Mouse (Mus musculus): ENCODE results near the gene Ces4a.
"Not testable (repeated sequence)": the region's sequence is repeated elsewhere in the genome, so short reads cannot be mapped to it uniquely, and the experiment has no call there.

Gene Ces4a

DNA sequence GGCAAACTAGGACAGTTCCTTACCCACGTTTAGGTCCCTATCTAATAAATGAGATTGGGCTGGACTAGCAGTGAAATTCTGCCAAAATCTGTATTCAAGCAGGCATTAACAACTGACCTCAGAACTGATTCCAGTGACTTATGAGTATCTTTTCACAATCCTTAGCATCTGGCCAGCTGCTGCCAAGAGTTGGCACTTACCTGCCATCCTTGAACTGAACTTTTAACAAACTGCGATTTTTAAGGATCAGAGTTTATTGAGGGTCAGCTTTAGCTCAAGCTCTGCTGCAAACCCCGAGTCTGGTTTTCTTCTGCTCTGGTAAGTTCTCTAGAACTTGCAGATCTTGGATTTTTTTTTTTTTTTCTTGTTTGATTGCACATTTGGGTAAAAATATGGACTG, 38.0 kb downstream of the Ces4a start:
- DNase-seq (ENCODE audit: extremely low spot score, low read depth, low spot score) = no peak

DNA sequence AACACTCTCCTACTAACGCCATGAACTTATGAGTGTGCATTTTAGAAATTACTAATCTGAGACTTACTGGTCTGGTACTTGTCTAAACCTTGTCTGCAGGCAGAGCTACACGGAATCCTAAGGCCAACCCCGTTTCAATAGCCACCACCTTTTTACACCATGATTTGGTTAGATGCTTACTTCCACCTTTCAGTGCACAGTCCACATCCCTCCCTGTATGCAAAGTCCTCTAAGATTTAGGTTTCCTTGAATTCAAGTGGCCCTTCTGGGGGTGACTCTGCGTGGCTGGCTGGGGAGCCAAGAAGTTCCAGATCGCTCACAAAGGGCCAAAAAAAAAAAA, 38.4 kb downstream of the Ces4a start:
- DNase-seq (ENCODE audit: extremely low spot score, low read depth, low spot score) = no peak

DNA sequence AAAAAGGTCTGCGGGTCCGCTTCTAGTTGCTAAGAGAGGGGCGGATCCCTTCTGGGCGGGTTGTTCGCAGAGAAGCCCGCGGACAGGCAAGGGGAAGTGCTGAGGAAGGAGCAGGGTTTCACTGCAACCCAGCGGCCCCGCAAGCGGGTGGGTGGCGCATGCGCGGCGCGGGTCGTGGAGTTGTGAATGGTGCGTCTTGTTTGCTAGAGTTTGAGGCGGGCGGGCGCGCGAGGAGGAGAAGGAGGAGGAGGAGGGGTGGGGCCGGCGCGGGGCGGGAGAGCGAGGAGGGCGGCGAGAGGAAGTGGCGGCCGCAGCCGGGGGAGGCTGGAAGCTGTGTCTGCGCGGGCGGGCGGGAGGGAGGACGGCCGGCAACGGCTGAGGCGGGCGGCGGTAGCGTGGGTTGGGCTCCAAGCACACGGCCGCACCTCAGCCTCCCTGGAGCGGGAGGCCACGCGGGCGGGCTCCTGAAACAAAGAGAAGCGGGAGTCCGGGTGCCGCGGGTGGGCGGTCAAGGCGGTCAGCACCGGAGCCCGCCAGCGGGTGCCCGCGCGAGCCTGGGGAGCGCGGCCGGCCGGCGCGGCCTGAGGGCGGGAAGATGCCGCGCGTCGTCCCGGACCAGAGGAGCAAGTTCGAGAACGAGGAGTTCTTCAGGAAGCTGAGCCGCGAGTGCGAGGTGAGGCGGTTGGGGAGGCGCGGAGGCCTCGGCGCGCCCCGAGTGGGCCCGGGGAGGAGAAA, 38.9 kb downstream of the Ces4a start, which contains the start of gene Cbfb:
TSS of gene Cbfb (plus strand) at position 294 of the 735 bp plus-strand sequence.
- peak; percentile 75 for DNase-seq (ENCODE audit: extremely low spot score, low read depth, low spot score)

DNA sequence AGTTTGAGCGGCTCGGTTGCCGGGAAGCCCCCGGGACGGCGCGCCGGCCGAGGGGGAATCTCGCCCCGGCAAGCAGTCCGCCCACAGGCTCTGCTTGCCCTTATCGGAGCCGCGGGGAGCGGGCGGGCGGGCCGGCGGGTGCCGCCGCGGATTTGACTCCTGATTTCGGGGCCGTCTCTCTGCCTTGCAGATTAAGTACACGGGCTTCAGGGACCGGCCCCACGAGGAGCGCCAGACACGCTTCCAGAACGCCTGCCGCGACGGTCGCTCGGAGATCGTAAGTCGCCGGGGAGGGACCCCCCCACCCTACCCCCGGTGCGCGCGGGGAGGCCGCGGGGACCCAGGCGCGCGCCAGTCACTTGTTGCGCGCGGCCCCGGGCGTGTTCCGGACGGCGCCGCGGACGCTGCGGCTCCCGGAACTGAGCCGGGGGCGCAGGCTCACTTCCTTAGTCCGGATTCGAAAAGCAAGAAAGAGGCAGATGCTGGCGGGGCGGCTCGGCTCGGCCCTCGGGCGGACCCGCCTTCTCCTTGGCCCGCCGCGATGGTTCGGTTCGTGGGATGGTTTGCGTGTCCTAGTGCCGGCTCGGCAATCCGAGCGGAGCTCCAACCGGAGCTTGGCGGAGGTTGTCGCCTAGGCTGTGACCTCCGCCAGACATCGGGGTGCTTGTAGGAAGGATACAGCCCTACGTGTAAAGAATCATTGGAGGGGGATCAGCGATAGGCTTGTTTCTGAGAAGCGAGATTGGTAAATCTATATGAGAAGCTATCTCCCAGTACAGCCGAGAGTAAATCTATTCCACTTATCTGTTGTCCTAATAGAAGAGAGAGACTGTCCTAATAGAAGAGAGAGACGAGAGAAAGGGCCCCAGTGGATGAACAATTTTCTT, 39.8 kb downstream of the Ces4a start:
- no peak for DNase-seq (ENCODE audit: extremely low spot score, low read depth, low spot score)

DNA sequence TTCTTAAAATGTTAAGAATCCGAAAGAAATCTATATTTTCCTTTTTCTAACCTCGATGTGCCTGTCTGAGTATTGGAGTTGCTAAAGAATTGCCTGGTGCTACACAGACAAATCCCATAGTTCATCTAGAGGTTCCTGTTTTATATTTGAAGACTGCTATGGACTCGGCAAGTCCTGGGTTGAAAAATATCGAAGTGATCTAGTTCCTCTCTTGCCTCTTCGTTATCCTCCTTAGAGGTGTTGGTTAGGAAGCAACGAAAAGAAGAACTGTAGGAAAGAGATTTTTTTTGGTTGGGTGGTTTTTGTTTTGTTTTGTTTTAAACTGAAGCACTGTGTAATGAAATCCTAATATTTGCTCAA, 40.4 kb downstream of the Ces4a start:
- no peak for DNase-seq (ENCODE audit: extremely low spot score, low read depth, low spot score)

DNA sequence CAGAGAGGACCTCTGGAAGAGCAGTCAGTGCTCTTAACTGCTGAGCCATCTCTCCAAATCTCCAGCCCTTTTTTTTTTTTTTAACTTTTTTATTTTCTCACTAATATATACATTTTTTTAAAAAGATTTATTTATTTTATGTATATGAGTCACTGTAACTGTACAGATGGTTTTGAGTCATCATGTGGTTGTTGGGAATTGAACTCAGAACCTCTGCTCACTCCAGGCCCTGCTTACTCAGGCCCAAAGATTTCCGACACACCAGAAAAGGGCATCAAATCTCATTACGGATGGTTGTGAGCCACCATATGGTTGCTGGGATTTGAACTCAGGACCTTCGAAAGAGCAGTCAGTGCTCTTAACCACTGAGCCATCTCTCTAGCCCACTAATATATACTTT, 43.7 kb downstream of the Ces4a start:
- not testable (repeated sequence) for DNase-seq (ENCODE audit: extremely low spot score, low read depth, low spot score)

DNA sequence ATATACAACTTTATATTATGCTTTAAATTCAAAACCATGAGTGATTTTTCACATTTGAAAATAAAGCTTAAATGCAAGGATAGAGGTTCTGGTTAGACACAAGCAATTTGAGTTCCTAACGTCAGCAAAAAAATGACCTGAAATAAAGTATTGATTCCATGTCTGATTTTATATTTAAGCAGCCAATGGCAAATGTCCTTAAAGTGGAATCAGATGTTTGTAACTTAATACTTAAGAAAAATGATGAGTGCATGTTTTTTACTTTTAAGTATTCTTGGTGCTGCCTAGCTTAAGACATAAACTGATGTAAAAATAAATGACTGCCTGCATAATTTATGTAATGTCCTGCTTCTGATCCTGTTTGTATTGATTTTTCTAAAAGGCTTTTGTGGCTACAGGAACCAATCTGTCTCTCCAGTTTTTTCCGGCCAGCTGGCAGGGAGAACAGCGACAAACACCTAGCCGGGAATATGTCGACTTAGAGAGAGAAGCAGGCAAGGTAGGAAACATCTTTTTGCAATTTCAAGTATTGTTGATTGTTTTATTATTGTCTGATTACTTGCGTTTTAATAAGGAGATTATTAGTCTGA, 46.7 kb downstream of the Ces4a start:
- no peak for DNase-seq (ENCODE audit: extremely low spot score, low read depth, low spot score)

DNA sequence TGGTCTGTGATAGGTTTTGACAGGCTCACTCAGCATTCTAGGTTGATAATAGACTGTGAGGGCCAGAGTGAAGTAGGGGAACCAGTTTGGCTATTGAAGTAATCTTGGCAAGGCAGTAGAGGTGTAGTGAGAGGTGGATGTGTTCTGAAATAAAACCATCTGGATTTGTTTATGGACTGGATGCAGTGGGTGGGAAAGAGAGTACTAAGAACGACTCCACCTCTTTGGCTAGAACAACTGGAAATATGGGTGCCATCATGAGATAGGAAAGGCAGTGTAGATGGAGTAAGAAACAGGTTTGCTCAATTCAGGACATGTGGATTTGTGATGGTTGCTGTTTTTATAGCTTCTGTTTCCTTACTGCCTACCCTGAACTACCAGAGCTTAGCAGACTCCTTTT, 50.6 kb downstream of the Ces4a start:
- no peak for DNase-seq (ENCODE audit: extremely low spot score, low read depth, low spot score)

DNA sequence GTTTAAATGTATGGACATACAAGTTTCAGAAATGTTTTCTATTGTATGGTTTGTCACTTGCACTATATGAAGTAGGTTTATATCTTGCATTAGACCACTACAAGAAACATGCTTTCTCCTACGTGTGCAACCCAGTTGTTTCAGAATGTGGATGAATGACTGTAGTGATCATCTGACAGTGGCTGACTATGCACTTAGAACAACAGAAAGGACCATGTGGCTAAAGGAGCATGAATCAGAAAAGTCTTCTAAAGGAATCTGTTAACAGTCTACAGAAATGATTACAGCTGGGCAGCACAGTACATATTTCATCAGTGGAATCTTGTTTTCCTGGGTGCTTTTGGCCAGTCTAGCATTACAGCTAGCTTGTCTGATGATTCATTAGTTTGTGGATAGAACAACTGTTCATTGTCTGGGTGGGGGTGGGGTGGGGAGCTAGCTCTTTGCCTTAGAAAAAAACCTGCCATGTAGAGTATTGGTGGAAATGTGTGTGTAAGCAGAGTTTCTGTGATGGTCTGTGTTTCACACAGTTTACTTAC, 54.9 kb downstream of the Ces4a start:
- no peak for DNase-seq (ENCODE audit: extremely low spot score, low read depth, low spot score)

DNA sequence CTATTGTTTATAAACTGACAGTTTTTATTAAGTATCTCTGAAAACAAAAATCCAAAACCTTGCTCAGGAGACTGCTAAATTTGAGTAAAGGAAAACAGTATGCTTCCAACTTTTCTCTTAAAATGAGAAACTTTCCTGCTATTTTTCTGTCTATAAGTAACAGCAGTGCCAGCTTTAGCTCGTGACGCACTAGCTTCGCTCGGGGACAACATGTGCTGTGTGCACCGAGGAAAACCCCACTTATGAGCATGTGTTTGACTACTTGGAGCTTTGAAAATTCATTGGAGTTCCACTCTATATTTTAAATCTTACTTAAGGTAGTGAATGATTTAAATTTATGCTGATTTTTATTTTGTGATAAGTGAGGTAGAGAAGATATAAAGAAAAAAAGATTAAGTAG, 60.6 kb downstream of the Ces4a start:
- no peak for DNase-seq (ENCODE audit: extremely low spot score, low read depth, low spot score)
